Mouse (Mus musculus): ENCODE results near the gene Hcst.

The Hcst gene

GRCm38 (mm10) chr7:30431793-30432192, 12.1 kb upstream of the Hcst start:
- peak; percentile 81 for DNase-seq (ENCODE audit: low spot score)

GRCm38 (mm10) chr7:30430191-30430590, 10.5 kb upstream of the Hcst start:
- no peak for DNase-seq (ENCODE audit: low spot score)

- no peak for DNase-seq (ENCODE audit: low spot score)
Measured at GRCm38 (mm10) chr7:30429327-30429726, 9.7 kb upstream of the Hcst start.

- peak; percentile 57 for DNase-seq (ENCODE audit: low spot score)
Measured at GRCm38 (mm10) chr7:30423071-30423641, 3.5 kb upstream of the Hcst start.

GRCm38 (mm10) chr7:30422560-30422959, 2.9 kb upstream of the Hcst start:
- peak; percentile 60 for DNase-seq (ENCODE audit: low spot score)

- DNase-seq (ENCODE audit: low spot score), result peak; percentile 96
Measured at GRCm38 (mm10) chr7:30421890-30422435, 2.3 kb upstream of the Hcst start.

- DNase-seq (ENCODE audit: low spot score), result peak; percentile 80
Measured at GRCm38 (mm10) chr7:30421175-30421889, 1.7 kb upstream of the Hcst start, which contains the start of gene Nfkbid. TSS of gene Nfkbid (plus strand) at chr7:30421732.

- no peak for DNase-seq (ENCODE audit: low spot score)
Measured at GRCm38 (mm10) chr7:30420673-30421072, 1.0 kb upstream of the Hcst start.

- DNase-seq (ENCODE audit: low spot score), result peak; percentile 71
Measured at GRCm38 (mm10) chr7:30417856-30418255, 1.8 kb downstream of the Hcst start.

GRCm38 (mm10) chr7:30413596-30413995, 6.1 kb downstream of the Hcst start, which contains the start of gene Tyrobp:
TSS of gene Tyrobp (plus strand) at chr7:30413760.
- no peak for DNase-seq (ENCODE audit: low spot score)

- no peak for DNase-seq (ENCODE audit: low spot score)
Measured at GRCm38 (mm10) chr7:30412735-30413147, 6.9 kb downstream of the Hcst start.

- DNase-seq (ENCODE audit: low spot score), result no peak
Measured at GRCm38 (mm10) chr7:30411023-30411422, 8.6 kb downstream of the Hcst start.

- DNase-seq (ENCODE audit: low spot score), result no peak
Measured at GRCm38 (mm10) chr7:30409789-30410188, 9.9 kb downstream of the Hcst start.

- DNase-seq (ENCODE audit: low spot score), result no peak
Measured at GRCm38 (mm10) chr7:30408639-30409038, 11.0 kb downstream of the Hcst start.

- no peak for DNase-seq (ENCODE audit: low spot score)
Measured at GRCm38 (mm10) chr7:30402343-30402742, 17.3 kb downstream of the Hcst start.

GRCm38 (mm10) chr7:30399671-30400070, 20.0 kb downstream of the Hcst start:
- DNase-seq (ENCODE audit: low spot score), result no peak

- peak; percentile 47 for DNase-seq (ENCODE audit: low spot score)
Measured at GRCm38 (mm10) chr7:30394871-30395270, 24.8 kb downstream of the Hcst start.

- DNase-seq (ENCODE audit: low spot score), result peak; percentile 88
Measured at GRCm38 (mm10) chr7:30394379-30394778, 25.3 kb downstream of the Hcst start.

GRCm38 (mm10) chr7:30393631-30394030, 26.0 kb downstream of the Hcst start:
- peak; percentile 34 for DNase-seq (ENCODE audit: low spot score)

- no peak for DNase-seq (ENCODE audit: low spot score)
Measured at GRCm38 (mm10) chr7:30392746-30393520, 26.7 kb downstream of the Hcst start.

GRCm38 (mm10) chr7:30384106-30384505, 35.5 kb downstream of the Hcst start:
- DNase-seq (ENCODE audit: low spot score), result no peak

- DNase-seq (ENCODE audit: low spot score), result no peak
Measured at GRCm38 (mm10) chr7:30380061-30380460, 39.6 kb downstream of the Hcst start.

Measured in T-cell, adult 2 months (primary cell).